Mouse (Mus musculus) lung, embryonic 15.5 days (tissue): Measurements from ENCODE around the gene Itpr1. TPM values are rescaled to one million over a fixed set of nuclear protein-coding genes. Genes with fewer than 3 reads are reported as not detected.
"Not testable (repeated sequence)": the region's sequence is repeated elsewhere in the genome, so short reads cannot be mapped to it uniquely, and the experiment has no call there.

Experiments
- ATAC-seq: fragments of 200-750 bp; cut with Nextera tagmentation; 2 replicates; pipeline ENCODE4 v1.8.0; 2017; ENCODE audit warnings: moderate number of reproducible peaks, borderline replicate concordance; ENCODE audit not compliant: low FRiP score, low TSS enrichment; ENCODE audit errors: extremely low read depth
- H3K27ac ChIP-seq: fragments of 300-500 bp; sonication (generic); 2 replicates; pipeline ENCODE4 v1.5.1; 2015; ENCODE audit warnings: moderate library complexity, mild to moderate bottlenecking, inconsistent platforms
- H3K27me3 ChIP-seq: fragments of 300-500 bp; sonication (generic); 2 replicates; pipeline ENCODE4 v1.6.1; 2015; ENCODE audit warnings: inconsistent platforms
- H3K36me3 ChIP-seq: fragments of 300-500 bp; sonication (generic); 2 replicates; pipeline ENCODE4 v1.6.1; 2015; ENCODE audit warnings: inconsistent platforms
- H3K4me1 ChIP-seq: fragments of 300-500 bp; sonication (generic); 2 replicates; pipeline ENCODE4 v1.6.1; 2015; ENCODE audit warnings: inconsistent platforms
- H3K4me2 ChIP-seq: fragments of 300-500 bp; sonication (generic); 2 replicates; pipeline ENCODE4 v1.6.1; 2015; ENCODE audit warnings: inconsistent platforms, mild to moderate bottlenecking, moderate library complexity
- H3K4me3 ChIP-seq: fragments of 300-500 bp; sonication (generic); 2 replicates; pipeline ENCODE4 v1.5.1; 2015; ENCODE audit warnings: mild to moderate bottlenecking, inconsistent platforms
- H3K9ac ChIP-seq: fragments of 300-500 bp; sonication (generic); 2 replicates; pipeline ENCODE4 v1.6.1; 2015; ENCODE audit warnings: inconsistent platforms
- H3K9me3 ChIP-seq: fragments of 300-500 bp; sonication (generic); 2 replicates; pipeline ENCODE4 v1.6.1; 2016; ENCODE audit warnings: inconsistent platforms
- WGBS: fragments of 180-500 bp; shearing (Covaris S2); methylation state at CpG from one replicate; pipeline ENCODE4 v1.1.7; 2015; 5-methylcytosine and 5-hydroxymethylcytosine counted together
- polyA plus RNA-seq: library from polyadenylated mRNA; unstranded; fragments of >200 nt; fragmentation: Nextera tagmentation; extraction: Ambion mirVana; gene quantifications from 2 replicates; pipeline ENCODE4 v1.2.1, GENCODE M21; 2015

Gene Itpr1
- polyA plus RNA-seq, 1 experiment from 2014 or later: 14.9 TPM

GRCm38 (mm10) chr6:108549495-108549935, 336.6 kb downstream of the Itpr1 start:
- no peaks in the 10 kb centered on the region for H3K36me3 ChIP-seq
- 78% methylated on average over 6 of the region's 6 CpGs for WGBS

GRCm38 (mm10) chr6:108551725-108552620, 339.1 kb downstream of the Itpr1 start:
- no peak overlapping the region for H3K9ac ChIP-seq
- no peak overlapping the region for H3K27ac ChIP-seq
- no peaks in the 10 kb centered on the region for H3K9me3 ChIP-seq
- ATAC-seq: no peak
- H3K4me3 ChIP-seq: no peak overlapping the region
- no peaks in the 10 kb centered on the region for H3K36me3 ChIP-seq
- WGBS: 91% methylated on average over 12 of the region's 12 CpGs
- H3K4me1 ChIP-seq: no peaks in the 10 kb centered on the region
- no peak overlapping the region for H3K4me2 ChIP-seq
- H3K27me3 ChIP-seq: no peaks in the 10 kb centered on the region

More at GRCm38 (mm10) chr6:108549495-108549935, 336.6 kb downstream of the Itpr1 start:
- Histone ChIP-seq H3K9me3 (no peaks in the 10 kb centered on the region), H3K27me3 (no peaks in the 10 kb centered on the region), H3K4me3 (no peak overlapping the region), H3K4me1 (no peaks in the 10 kb centered on the region), H3K27ac (no peak overlapping the region), H3K4me2 (no peak overlapping the region), H3K9ac (no peak overlapping the region)
- ATAC-seq: no peak

- no peak overlapping the region for H3K27ac ChIP-seq
- H3K4me1 ChIP-seq: no peaks in the 10 kb centered on the region
- H3K36me3 ChIP-seq: no peaks in the 10 kb centered on the region
- 84% methylated on average over 3 of the region's 3 CpGs for WGBS
- no peak overlapping the region for H3K4me2 ChIP-seq
- ATAC-seq: no peak
- no peaks in the 10 kb centered on the region for H3K27me3 ChIP-seq
- no peak overlapping the region for H3K4me3 ChIP-seq
- no peaks in the 10 kb centered on the region for H3K9me3 ChIP-seq
- no peak overlapping the region for H3K9ac ChIP-seq
Measured at GRCm38 (mm10) chr6:108553013-108553412, 340.1 kb downstream of the Itpr1 start.

GRCm38 (mm10) chr6:108553536-108553935, 340.6 kb downstream of the Itpr1 start:
- ATAC-seq: no peak
- Histone ChIP-seq H3K36me3 (no peaks in the 10 kb centered on the region), H3K27me3 (no peaks in the 10 kb centered on the region), H3K4me1 (no peaks in the 10 kb centered on the region), H3K27ac (no peak overlapping the region), H3K4me3 (no peak overlapping the region), H3K4me2 (no peak overlapping the region), H3K9me3 (no peaks in the 10 kb centered on the region), H3K9ac (no peak overlapping the region)
- 91% methylated on average over 4 of the region's 4 CpGs for WGBS

GRCm38 (mm10) chr6:108554389-108554788, 341.5 kb downstream of the Itpr1 start:
- no peak overlapping the region for H3K27ac ChIP-seq
- no peak overlapping the region for H3K9ac ChIP-seq
- ATAC-seq: no peak
- 88% methylated on average over 4 of the region's 4 CpGs for WGBS
- no peaks in the 10 kb centered on the region for H3K4me1 ChIP-seq
- H3K9me3 ChIP-seq: no peaks in the 10 kb centered on the region
- H3K36me3 ChIP-seq: no peaks in the 10 kb centered on the region
- no peak overlapping the region for H3K4me3 ChIP-seq
- no peak overlapping the region for H3K4me2 ChIP-seq
- no peaks in the 10 kb centered on the region for H3K27me3 ChIP-seq

GRCm38 (mm10) chr6:108554878-108555277, 342.0 kb downstream of the Itpr1 start:
- WGBS: 69% methylated on average over 5 of the region's 5 CpGs
- no peak for ATAC-seq
- no peaks in the 10 kb centered on the region for H3K9me3 ChIP-seq

GRCm38 (mm10) chr6:108557576-108558322, 344.9 kb downstream of the Itpr1 start:
- Histone ChIP-seq H3K4me2 (no peak overlapping the region), H3K27ac (no peak overlapping the region), H3K4me3 (no peak overlapping the region), H3K9ac (no peak overlapping the region), H3K36me3 (no peaks in the 10 kb centered on the region), H3K27me3 (no peaks in the 10 kb centered on the region), H3K4me1 (no peaks in the 10 kb centered on the region), H3K9me3 (no peaks in the 10 kb centered on the region)
- no peak for ATAC-seq
- WGBS: 82% methylated on average over 4 of the region's 4 CpGs

More at GRCm38 (mm10) chr6:108554878-108555277, 342.0 kb downstream of the Itpr1 start:
- Histone ChIP-seq H3K4me3 (no peak overlapping the region), H3K9ac (no peak overlapping the region), H3K27ac (no peak overlapping the region), H3K4me1 (no peaks in the 10 kb centered on the region), H3K4me2 (no peak overlapping the region), H3K27me3 (no peaks in the 10 kb centered on the region), H3K36me3 (no peaks in the 10 kb centered on the region)

GRCm38 (mm10) chr6:108559226-108559625, 346.3 kb downstream of the Itpr1 start:
- H3K27me3 ChIP-seq, H3K4me3 ChIP-seq, H3K36me3 ChIP-seq, H3K27ac ChIP-seq, ATAC-seq, H3K9me3 ChIP-seq, H3K9ac ChIP-seq, H3K4me2 ChIP-seq, H3K4me1 ChIP-seq: not testable (repeated sequence)
- 81% methylated on average over 4 of the region's 4 CpGs for WGBS

GRCm38 (mm10) chr6:108562971-108563370, 350.1 kb downstream of the Itpr1 start:
- Histone ChIP-seq H3K4me2 (no peak overlapping the region), H3K4me3 (no peak overlapping the region), H3K27ac (no peak overlapping the region), H3K36me3 (no peaks in the 10 kb centered on the region), H3K9me3 (no peaks in the 10 kb centered on the region), H3K27me3 (no peaks in the 10 kb centered on the region), H3K9ac (no peak overlapping the region), H3K4me1 (no peaks in the 10 kb centered on the region)
- ATAC-seq: no peak
- WGBS: 71% methylated on average over 2 of the region's 2 CpGs

- H3K4me2 ChIP-seq, H3K9ac ChIP-seq, H3K27ac ChIP-seq, ATAC-seq, H3K36me3 ChIP-seq, H3K9me3 ChIP-seq, H3K4me3 ChIP-seq, H3K27me3 ChIP-seq, H3K4me1 ChIP-seq: not testable (repeated sequence)
- WGBS: 79% methylated on average over 18 of the region's 18 CpGs
Measured at GRCm38 (mm10) chr6:108565447-108565846, 352.6 kb downstream of the Itpr1 start.

GRCm38 (mm10) chr6:108566549-108566948, 353.7 kb downstream of the Itpr1 start:
- Histone ChIP-seq H3K27ac (no peak overlapping the region), H3K4me1 (peaks cover 13% of the 10 kb centered on the region), H3K4me2 (no peak overlapping the region), H3K36me3 (no peaks in the 10 kb centered on the region), H3K27me3 (no peaks in the 10 kb centered on the region), H3K9ac (no peak overlapping the region), H3K4me3 (no peak overlapping the region), H3K9me3 (no peaks in the 10 kb centered on the region)
- ATAC-seq: no peak
